Mouse (Mus musculus): ENCODE results near the gene Sypl2.

The Sypl2 gene

GRCm38 (mm10) chr3:108205601-108206000 lies 20.8 kb downstream of the Sypl2 start:
- no peak for DNase-seq (ENCODE audit: low spot score in 2 of 2)

DNA sequence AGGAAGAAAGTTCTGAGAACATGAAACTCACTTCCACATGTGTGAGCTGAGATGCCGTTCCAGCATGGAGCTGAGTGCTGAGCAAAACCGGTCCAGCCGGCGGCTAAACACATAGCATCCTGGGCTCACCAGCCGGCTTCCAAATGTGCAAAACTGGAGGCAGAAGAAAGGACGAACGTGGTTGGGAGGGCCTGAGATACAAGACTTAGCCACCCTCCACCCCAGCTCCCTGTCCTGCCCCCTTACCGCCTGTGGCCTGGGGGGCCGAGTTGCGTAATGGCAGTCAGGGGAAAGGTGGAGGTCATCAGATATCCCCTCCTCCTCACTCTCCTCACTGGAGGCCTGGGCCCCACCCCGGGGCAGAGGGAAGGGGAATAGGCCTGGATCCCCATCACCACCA lies 22.0 kb downstream of the Sypl2 start:
- no peak for DNase-seq (ENCODE audit: low spot score in 2 of 2)

DNA sequence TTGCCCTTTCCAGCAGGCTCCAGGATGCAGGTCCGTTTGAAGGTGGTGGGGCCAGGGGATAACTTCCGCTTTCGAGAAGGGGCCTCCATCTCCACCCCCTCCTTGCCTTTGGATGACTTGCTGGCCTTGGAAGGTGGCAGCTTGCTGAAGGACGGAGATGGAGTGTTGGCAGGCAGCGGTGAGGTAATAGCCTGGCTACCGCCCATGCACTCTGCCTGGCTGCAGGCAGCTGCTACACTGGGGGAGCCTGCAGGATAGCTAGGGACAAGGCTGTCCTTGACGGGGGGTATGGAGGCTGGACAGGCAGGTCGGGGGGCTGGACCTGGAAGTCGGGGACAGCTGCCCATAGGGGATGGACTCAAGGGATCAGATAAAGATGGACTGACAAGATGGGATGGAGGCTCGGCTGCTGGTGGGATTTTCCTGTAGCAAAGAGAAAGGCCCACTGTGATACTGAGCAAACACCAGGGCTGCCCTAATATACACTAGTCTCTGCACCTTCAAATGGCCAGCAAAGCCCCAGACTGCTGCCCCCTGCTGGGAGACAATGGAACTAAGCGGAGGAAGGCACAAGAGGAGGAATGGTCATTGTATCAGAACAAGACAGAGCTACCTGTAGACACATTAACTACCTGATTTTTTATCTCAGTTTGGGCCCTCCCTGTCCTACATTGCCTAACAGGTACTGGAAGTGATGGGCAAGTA lies 22.7 kb downstream of the Sypl2 start:
- DNase-seq (ENCODE audit: low spot score in 2 of 2): peak; percentile 54 to 81

DNA sequence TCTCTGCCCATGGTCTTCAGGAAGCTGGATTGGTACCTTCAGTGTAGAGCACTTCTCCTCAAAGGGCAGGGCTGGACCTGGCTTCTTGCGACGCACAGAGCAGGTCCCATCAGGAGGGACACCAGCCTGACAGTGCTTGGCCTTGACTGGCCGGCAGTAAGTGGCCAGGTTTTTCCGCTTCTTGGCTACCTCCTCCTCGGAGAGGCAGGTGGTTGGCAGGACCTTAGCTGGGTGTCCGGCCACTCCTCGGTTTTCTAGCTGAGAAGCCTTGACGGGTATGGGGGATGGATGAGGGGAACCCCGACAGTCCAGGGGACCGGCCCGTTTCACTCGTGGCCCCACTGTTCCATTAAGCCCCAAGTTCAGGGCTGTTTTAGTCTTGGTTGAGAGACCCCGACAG lies 23.2 kb downstream of the Sypl2 start:
- no peak for DNase-seq (ENCODE audit: low spot score in 2 of 2)

GRCm38 (mm10) chr3:108202506-108202905 lies 23.9 kb downstream of the Sypl2 start:
- DNase-seq (ENCODE audit: low spot score in 2 of 2): no peak

DNA sequence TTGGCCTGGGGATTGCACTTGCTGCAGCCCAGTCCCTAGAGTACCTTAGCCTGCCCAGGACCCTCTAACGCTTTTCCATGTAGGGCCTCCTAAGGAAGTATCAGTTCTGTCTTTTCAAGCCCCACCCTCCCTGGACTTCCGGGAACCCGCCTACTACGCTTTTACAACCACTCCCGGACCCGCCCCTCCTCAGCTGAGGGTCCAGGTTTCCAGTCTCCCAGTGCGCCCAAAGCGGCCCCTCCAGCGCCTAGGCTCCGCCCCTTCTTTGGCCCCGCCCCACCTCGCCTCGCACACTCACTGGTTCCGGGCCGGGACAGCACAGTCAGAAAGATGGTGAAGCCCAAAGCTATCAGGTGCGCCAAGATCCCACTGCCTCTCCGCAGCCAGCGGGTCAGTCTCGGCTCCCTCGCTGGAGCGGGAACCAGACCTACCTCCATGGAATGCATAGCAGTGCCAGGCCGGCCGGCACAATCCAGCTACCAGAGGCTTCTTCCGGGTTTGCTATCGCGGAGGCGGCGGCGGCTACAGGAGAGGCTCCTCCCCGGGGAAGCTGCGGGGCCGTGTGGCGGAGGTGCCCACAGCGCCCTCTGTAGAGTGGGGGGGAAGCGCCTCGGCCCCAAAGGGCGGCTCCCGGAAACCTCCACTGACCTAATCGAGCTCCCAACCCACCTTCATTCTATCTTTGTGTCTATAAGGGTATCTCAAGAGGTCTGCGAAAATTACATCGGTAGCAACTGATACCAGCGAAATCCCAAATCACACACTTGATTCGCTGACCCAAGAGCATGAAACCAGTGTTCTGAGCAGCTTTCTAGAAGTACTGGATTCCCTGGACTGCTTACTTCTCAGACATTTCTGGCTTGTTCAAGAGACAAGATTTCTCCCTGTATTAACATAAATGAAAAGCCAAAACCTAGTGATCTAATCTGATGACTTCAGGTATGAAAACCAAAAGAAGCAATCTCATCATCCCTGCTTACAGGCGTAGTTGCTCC lies 25.8 kb downstream of the Sypl2 start, which contains the start of gene Cyb561d1:
Gene Cyb561d1 (minus strand): TSS at position 884 of the 995 bp plus-strand sequence.
- DNase-seq (ENCODE audit: low spot score in 2 of 2): peak; percentile 91 to 94

- no peak for DNase-seq (ENCODE audit: low spot score in 2 of 2)
Measured at GRCm38 (mm10) chr3:108199231-108199630, 27.2 kb downstream of the Sypl2 start.

GRCm38 (mm10) chr3:108197066-108197497 lies 29.4 kb downstream of the Sypl2 start:
- DNase-seq (ENCODE audit: low spot score in 2 of 2): no peak

- no peak for DNase-seq (ENCODE audit: low spot score in 2 of 2)
Measured at GRCm38 (mm10) chr3:108195941-108196590, 30.4 kb downstream of the Sypl2 start.

- no peak for DNase-seq (ENCODE audit: low spot score in 2 of 2)
Measured at GRCm38 (mm10) chr3:108195287-108195686, 31.2 kb downstream of the Sypl2 start.

- DNase-seq (ENCODE audit: low spot score in 2 of 2): no peak
Measured at GRCm38 (mm10) chr3:108193686-108194085, 32.8 kb downstream of the Sypl2 start.

DNA sequence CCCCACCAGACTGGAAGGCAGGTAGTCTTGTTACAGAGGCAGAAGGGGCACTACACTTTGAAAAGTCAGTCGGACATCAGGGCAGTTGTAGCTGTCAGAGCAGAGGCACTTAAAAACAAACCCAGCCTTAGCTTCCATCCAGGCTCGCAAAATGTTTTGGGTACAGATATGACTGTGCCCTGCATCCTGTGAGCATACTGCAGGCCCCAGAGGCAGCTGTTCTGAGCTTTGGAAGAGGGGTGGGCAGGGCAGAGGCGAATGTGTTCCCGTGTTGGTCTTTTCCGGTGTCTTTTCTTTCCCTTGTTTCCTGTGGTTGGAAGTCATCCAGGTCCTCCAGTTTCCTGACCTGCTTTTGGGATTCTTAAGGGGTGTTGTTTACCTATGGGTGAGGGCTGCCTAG lies 36.6 kb downstream of the Sypl2 start:
- no peak for DNase-seq (ENCODE audit: low spot score in 2 of 2)

GRCm38 (mm10) chr3:108188716-108189490 lies 37.5 kb downstream of the Sypl2 start:
- no peak for DNase-seq (ENCODE audit: low spot score in 2 of 2)

GRCm38 (mm10) chr3:108187111-108187795 lies 39.2 kb downstream of the Sypl2 start:
- no peak for DNase-seq (ENCODE audit: low spot score in 2 of 2)

DNA sequence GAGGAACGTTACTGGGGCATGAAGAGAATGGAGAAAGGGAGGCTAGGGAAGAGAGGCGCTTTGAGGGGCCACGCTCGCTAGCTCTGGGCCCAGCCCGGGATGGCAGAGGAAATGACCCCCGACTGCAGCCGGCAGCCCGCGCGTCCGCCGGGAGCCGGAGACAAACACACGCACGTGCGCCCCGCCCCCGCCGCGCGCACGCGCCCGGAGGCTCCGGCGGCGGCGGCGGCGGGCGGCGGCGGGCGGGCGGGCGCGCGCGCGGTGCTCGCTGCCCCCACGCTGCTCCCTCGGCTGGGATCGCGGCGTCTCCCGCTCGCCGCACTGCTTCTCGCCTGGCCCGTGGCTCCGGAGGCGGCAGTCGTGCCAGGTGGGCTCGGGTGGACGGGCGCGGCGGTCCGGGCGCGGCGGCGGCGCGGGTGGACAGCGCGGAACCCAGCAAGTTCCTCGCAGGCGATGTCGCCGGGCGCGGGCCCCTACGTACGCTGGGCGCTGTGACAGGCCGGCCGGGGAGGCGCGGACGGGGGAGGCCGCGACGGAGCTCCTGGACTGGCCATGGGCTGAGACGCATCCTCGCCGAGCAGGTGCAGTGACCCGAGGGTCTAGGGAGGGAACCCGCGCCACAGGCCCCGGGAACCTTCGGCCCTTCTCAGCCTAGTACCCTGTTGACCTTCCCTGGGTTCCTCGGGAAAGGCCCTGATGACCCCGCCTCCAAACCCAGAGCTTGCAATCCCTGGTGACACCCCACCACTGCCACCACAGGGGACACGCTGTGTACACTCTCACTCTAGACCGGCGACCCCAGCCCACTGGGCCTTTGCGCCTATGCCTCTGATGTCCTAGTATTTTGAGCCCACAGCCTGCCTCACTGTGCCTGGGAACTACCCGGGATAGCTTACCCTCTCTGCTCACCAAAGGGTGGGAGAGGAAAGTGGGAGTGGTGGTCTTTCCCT lies 40.1 kb downstream of the Sypl2 start, which contains the start of gene Amigo1:
Gene Amigo1 (plus strand): TSS at position 238 of the 950 bp plus-strand sequence.
- no peak for DNase-seq (ENCODE audit: low spot score in 2 of 2)

- no peak for DNase-seq (ENCODE audit: low spot score in 2 of 2)
Measured at GRCm38 (mm10) chr3:108185460-108186097, 40.9 kb downstream of the Sypl2 start.

GRCm38 (mm10) chr3:108184742-108185141 lies 41.7 kb downstream of the Sypl2 start:
- no peak for DNase-seq (ENCODE audit: low spot score in 2 of 2)

DNA sequence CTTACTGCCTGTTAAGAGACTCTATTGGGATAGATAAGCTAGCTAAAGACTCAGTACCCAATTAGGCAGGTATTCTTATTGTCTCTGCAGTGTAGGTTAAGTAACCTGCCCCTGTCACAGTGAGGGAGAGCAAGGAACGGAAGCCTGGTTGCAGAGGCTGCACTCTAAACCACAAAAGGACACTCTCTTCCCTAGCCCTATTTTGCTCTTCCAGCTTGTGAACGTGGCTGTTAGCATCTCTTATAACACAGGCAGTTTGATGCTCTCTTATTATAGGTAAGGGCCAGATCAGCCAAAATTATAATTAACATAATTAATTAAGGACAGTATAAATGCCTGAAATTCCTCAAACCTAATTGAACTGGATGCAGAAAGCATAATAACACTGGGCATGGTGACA lies 45.9 kb downstream of the Sypl2 start:
- no peak for DNase-seq (ENCODE audit: low spot score in 2 of 2)

Measured in urinary bladder, postnatal 4 days (tissue).